Mouse (Mus musculus) liver, postnatal 0 days (tissue): Measurements from ENCODE around the gene Polrmt.

Source experiments
- CTCF ChIP-seq: sonication (generic); IDR thresholded peaks from 2 replicates; pipeline ENCODE4 v1.5.1; 2016; ENCODE audit warnings: antibody characterized with exemption, low read depth
- EP300 ChIP-seq: IDR thresholded peaks from 2 replicates; pipeline ENCODE4 v1.6.1; 2016; ENCODE audit warnings: antibody characterized with exemption, low read depth, mild to moderate bottlenecking

- no peak for TF ChIP-seq EP300
- TF ChIP-seq CTCF: no peak
Measured at GRCm38 (mm10) chr10:79743161-79743560, 3.2 kb downstream of the Polrmt start.
